Mouse (Mus musculus): Measurements from ENCODE around the gene Rgsl1. TPM values are rescaled to one million over a fixed set of nuclear protein-coding genes. Genes with fewer than 3 reads are reported as not detected.
"Not testable (repeated sequence)": the region's sequence is repeated elsewhere in the genome, so short reads cannot be mapped to it uniquely, and the experiment has no call there.

Rgsl1 gene
- total RNA-seq (2021): not detected
- long read RNA-seq, experiment 1: 0 reads
- long read RNA-seq, experiment 2: 0 reads

DNA sequence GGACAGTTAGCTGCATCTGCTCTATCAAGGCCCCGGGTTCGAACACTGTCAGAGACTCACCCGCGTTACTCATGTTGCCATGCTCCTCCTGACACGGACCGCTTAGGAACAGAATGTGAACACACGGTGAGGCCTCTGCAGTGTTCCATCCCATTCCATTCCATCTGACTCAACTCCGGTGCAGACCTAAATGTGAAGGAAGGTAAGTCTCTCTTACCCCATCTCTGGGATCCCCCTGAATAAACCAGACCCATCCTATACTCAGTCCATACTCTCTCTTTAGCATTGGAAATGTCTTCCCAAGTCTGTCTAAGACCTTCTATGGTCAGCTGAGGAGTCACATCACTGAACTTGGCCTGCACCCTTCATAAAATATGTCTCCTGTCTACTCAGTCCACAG, at the start of gene Rgsl1:
Rgsl1 (minus strand) TSS at position 101 of the 400 bp plus-strand sequence.
- no peak for DNase-seq

DNA sequence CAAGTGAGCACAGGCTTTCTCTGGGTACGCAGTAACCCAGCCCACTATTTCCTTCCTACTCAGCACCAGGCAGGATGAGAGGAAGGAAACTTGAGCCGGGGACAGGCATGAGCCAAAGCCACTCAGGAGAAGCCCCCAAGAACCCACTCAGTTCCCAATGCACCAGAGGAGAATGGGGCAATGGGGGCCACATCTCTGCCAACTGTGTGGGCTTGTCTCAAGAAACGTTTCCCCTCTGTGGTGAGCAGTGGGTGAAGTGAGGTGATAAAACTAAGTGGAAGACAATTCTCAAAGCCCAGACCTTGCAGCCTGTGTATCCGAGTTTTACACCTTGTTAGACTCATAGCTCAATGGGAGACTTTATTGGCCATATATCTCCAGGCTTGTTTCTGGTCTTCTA, 47.5 kb upstream of the Rgsl1 start, which contains the start of gene Teddm1a:
Teddm1a (plus strand) TSS at position 301 of the 400 bp plus-strand sequence.
- DNase-seq: no peak

DNA sequence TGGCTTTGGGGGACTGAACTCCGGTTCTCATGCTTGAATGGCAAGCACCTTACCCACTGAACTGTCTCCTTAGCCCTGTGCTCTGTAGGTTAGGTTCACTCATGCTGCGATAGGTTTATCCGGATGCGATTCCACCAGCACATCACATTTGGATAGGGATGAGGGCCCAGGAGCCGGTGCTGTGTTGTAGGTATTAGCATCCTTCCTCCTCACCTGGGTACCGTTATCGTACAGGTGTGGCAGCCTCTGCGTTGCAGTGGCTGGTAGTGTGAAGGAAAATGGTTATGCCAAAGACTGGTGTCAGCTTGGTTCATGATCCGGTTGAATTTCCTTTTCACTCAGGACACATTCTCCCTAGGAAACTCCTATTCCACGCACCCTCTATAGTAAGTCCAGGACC, 46.2 kb upstream of the Rgsl1 start:
- no peak for DNase-seq

DNA sequence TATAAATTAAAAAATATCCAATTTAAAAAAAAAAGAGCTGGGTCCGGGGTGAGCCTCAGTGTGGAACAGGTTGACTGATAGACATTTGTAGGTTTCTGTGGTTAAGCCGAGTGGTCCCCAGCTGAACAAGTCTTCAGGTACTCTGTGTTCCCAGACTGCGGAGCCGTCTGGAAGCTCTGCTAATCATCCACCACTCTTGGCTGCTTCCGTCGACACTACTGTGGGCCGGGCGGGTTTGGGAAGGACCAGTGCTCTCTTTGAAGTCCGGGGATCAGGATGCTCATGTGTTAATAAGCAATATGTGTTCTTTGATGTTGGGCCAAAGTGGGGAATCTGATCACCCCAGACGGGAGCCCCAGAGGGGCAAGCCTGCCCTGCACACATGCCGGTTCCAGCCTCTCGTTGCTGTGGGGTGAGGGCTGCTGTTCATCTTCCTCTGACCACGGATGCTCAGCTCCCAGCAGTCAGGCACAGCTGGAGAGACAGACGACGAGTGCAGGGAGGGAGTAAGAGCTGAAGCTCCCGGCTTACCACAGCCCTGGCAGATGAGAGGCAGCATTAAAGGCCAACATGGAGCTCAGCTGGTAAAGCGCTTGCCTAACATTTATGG, 42.2 kb upstream of the Rgsl1 start:
- no peak for DNase-seq

GRCm38 (mm10) chr1:153880391-153880790, 36.4 kb upstream of the Rgsl1 start:
- DNase-seq: not testable (repeated sequence)

DNA sequence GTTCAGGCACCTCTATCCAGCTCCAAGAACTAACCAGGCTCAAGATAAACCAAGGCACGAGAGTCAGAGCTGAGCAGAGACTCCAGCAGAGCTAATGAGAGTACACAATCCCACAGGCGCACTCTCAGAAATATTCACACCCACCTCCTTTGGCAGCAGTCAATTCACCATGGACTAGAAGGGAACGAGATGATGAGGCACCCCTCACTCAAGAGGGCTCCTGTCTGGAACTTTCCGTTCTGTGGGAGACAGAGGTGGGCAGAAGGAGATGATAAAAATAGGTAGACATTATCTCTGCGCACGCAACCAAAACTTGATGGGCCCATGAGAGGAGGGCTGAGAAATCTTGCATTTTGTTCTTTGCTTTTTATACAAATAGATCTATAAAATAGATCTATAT, 30.1 kb upstream of the Rgsl1 start, which contains the start of gene Teddm1b:
Teddm1b (plus strand) TSS at position 301 of the 400 bp plus-strand sequence.
- DNase-seq: no peak

DNA sequence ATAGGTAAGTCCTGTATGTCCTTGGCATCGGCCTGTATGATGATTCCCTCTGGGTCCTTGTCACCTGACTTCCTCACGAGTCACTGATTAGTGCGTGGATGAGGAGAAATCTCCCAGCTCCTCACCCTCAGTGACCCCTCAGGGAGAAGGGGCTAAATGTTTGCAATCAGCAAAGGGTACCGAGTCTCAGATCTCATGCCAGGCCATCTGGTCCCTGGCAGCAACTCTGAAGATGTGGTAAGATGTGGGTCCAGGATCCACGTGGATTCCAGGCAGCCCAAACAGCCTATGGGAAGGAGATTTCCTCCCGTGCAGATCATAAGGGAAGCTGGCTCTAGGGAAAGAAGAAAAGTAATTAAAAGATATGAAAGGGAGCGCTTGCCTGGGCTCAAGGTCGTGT, 12.0 kb upstream of the Rgsl1 start:
- no peak for DNase-seq

GRCm38 (mm10) chr1:153852696-153853095, 8.8 kb upstream of the Rgsl1 start:
- not testable (repeated sequence) for DNase-seq

DNA sequence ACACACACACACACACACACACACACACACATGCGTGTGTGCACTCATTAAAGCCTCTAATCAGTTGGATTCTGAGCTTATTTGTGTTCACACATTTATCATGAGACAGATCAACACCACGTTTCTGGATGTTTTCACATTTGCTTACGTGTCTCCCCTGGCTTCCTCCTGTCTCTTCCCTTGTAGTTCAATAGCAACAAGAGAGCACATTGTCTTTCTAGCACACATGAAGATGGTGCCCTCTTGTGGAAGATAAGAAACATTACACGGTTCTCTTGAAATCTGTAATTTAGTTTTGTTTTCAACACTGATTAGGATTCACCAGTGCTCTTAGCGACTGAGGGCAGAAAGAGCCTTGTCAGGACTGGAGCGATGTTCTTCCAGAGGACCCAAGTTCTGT, 2.9 kb upstream of the Rgsl1 start:
- no peak for DNase-seq

DNA sequence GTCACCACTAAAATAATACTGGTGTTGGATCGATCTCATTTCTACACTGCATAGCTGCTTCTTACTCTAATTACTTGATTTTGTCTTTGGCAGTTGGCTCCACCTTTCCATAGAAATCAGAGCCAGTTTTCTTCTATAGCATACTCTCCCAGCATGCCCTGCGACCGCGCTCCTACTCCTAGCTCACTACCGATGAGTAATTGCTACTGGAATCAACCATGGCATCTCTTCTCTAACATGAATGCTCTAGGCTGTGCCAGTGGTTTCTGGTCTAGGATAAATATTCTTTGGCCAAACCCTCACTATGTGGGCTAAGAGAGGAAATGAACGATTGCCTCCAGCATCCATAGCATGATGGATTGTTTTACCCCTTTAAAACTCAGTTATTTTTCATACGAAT, 2.5 kb upstream of the Rgsl1 start:
- no peak for DNase-seq

DNA sequence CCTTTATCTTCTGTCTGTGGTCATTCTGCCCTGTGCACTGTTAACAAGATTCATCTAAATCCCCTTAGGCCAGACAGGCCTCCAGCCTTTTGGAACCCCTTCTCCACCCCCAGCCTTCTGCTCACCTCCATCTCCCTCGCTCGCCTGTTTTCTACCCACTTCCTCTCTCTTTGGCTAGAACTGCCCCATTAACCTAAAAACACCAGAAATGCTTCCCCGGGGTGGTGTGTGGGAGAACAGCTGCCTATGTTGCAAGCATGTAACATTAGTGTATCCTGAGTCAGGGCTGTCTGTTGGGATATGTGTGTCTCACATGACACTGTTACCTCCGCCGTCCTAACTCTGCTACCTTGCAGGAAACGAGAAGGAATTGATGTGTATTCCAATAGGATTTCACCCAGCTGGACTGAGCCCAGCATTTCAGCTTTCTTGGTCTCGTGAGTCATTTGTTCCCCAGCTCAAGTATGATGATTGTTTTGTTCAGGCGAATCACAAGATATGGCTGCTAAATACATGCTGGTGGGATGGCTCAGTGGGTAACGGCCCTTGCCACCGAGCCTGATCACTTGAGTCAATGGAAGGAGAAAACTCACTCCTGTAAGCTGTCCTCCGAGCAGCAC, 1.7 kb downstream of the Rgsl1 start:
- no peak for DNase-seq

DNA sequence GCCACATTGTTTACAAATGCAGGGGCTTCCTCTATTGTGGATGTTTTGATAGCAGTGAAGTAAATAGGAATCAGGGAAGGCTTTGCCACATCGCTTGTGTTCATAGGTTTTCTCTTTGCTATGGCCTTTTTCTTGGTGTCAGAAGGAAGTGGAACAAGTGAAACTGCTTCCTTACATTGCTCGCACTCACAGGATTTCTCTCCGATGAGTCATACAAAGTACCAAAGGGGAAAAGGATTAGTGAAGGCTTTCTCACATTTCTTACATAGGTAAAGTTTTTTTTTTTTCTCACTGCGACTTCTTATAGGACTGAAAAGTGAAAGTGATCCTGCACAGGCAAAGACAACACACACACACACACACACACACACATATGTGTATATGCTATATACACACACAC, 7.9 kb downstream of the Rgsl1 start:
- DNase-seq: no peak

DNA sequence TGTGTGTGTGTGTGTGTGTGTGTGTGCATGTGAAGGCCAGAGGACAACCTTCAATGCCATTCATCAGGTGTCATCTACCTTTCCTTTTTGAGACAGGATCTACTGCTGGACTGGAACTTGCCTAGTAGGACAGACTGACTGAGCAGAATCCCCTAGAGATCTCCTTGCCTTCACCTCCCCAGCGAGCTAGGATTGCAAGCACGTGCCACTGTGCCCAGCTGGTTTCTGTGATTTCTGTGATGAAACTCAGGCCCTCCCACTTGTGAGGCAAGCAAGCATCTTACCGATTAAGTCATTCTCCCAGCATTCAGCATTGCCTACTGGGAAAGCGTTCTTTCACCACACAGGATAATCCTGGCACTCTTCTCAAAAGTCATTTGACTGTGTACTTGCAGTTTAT, 13.2 kb downstream of the Rgsl1 start:
- no peak for DNase-seq

DNA sequence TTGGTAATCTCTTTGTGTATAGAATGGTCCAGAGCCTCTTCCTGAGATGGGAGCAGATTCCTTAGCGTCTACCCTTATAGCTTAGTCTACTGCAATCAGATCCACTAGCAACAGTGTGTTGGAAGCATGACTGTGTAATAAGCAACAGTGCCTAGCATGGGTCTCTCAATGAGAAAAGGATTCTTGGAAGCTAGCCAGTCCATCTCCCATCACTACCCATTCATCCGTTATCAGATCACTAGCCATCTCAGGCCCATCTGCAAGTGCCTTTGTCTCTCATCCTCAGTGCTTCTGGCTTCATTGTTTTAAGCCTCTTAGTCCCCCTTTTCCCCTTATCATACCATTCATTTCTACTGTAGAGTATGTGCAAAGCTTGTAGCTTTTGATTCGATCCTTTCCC, 23.7 kb downstream of the Rgsl1 start:
- no peak for DNase-seq

- DNase-seq: no peak
Observed at GRCm38 (mm10) chr1:153814278-153814677, 29.7 kb downstream of the Rgsl1 start.

- DNase-seq: peak; percentile 58
Observed at GRCm38 (mm10) chr1:153807390-153807993, 36.5 kb downstream of the Rgsl1 start.

- DNase-seq: no peak
Observed at GRCm38 (mm10) chr1:153803530-153803929, 40.4 kb downstream of the Rgsl1 start.

- DNase-seq: no peak
Observed at GRCm38 (mm10) chr1:153802691-153803090, 41.3 kb downstream of the Rgsl1 start.

DNA sequence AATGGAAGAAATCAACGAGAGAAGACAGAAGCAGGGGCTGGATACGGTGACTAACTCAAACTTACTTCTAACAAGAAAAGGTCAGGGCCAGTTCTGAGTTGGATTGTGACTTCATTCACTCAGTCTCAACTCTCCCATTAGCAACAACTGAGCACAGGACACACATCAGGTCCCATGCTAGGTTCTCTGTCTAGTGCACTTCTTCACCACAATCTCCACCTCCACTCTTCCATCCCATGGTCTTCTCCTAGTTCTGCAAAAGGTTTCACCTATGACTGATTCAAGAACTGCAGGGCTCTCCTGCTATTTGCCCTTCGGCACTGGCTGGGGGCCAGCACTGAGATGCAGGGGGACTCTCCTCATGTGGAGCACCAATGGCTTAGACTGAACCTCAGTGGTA, 49.7 kb downstream of the Rgsl1 start:
- no peak for DNase-seq

- DNase-seq: no peak
Observed at GRCm38 (mm10) chr1:153790708-153791107, 53.2 kb downstream of the Rgsl1 start.

GRCm38 (mm10) chr1:153785608-153786007, 58.3 kb downstream of the Rgsl1 start:
- DNase-seq: no peak

DNA sequence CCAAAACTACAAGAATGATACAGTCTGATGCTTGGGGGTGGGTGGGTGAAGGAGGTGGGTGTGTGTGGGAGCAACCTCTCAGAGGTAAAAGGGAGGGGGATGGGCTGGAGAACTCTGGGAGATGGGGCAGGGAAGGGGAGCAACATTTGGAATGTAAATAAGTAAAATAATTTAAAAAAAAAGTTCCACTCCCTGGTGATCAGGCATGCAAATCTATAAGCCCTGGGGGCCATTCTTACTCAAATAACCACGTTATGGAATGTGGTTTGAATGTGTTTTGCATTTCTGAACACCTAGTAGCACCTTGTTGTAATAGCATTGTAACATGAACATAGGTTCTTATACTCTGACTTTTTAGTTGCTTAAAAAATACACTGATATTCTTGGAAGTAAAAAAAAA, 60.6 kb downstream of the Rgsl1 start:
- DNase-seq: no peak

DNA sequence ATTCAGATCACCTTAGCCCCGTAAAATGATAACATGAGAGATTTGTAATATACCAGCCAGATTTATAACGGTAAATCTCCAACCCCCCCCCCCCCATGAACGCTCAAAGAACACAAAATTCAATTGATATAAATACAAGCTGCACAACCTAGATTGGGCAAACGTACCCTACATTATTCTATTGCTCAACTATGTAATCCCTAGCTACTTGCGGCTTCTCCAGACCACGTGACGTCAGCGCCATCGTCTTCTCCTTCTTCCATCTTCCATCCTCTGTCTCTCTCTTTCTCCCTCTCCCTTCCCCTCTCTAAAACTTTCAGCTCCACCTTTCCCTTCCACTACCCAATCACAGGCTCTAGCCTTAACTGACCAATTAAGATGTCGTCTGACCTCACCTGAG, 65.7 kb downstream of the Rgsl1 start:
- no peak for DNase-seq

GRCm38 (mm10) chr1:153776257-153776656, 67.7 kb downstream of the Rgsl1 start:
- DNase-seq: no peak
